ENCODE assay signal across 27 mouse cellular contexts in the genomic region with DNA sequence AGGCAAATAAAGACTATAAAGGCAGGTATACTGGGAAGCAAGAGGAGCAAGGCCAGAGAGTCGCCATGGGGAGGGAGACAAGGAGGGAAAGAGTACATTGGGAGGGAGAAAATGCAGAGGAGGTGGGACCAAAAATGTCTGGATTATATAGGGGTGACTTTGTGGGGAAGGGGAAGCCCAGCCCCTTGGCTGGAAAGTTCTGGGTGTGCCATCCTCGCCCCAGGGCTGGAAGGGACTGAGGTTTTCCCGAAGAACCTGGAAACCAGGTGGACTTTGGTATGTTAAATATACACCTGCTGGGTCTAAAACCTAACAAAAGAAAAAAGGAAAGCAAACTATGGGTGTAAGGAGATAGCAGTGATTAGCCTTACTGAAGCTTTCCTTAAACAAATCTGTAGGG. TPM values are rescaled to one million over a fixed set of nuclear protein-coding genes. Genes with fewer than 3 reads are reported as not detected.
DNase-seq lines count a peak whose midpoint lies in the region; ATAC-seq and TF ChIP-seq lines count a peak whose summit lies in the region.
"Had no signal": no experiment of that assay in that cellular context is flagged by ENCODE, and none has a peak within 500 bp of the region (broad histone marks: within the 10 kb centered on the region; RNA-seq: fewer than 3 reads in every experiment).

No protein-coding gene starts in this region.

- peak; percentile 33; the same call in 1 of the 2 replicates for ATAC-seq in stomach, embryonic 16.5 days (ENCODE audit: insufficient read depth, low FRiP score)
- ATAC-seq: activated CD4-positive, CD25-positive, alpha-beta regulatory T cell, adult 4 months; CD4-positive, CD25-positive, alpha-beta regulatory T cell, adult 4 months; forebrain, embryonic 14.5 days; forebrain, embryonic 16.5 days had no signal

- 43% methylated on average over 3 of the region's 3 CpGs for WGBS in stomach, embryonic 16.5 days

- no peaks in the 10 kb centered on the region for H3K9me3 ChIP-seq in E14TG2a.4 (ENCODE audit: low read length)
- H3K9me3 ChIP-seq in stomach, embryonic 16.5 days (replicated peaks; ENCODE audit: control insufficient read depth, low read length), result no peaks in the 10 kb centered on the region
- H3K9me3 ChIP-seq: embryonic facial prominence, embryonic 13.5 days; embryonic facial prominence, embryonic 15.5 days; forebrain, embryonic 10.5 days; forebrain, embryonic 12.5 days had no signal

- peak overlapping the region; percentile 62; the same call in 1 of the 2 replicates for H3K27ac ChIP-seq in stomach, embryonic 16.5 days (ENCODE audit: low read length)
- H3K27ac ChIP-seq: embryonic facial prominence, embryonic 13.5 days; embryonic facial prominence, embryonic 15.5 days; forebrain, embryonic 10.5 days; forebrain, embryonic 12.5 days had no signal

- peak; percentile 57 for DNase-seq in ES-CJ7 (ENCODE audit: low read depth, low spot score)
- no peak for DNase-seq in kidney, postnatal 14 days
- no peak for DNase-seq in left cerebral cortex, adult 9 months (ENCODE audit: low spot score in 2 of 2)
- no peak for DNase-seq in c-Kit-positive CD71-positive TER-119-positive erythroid progenitor cells, embryonic 14.5 days (ENCODE audit: low spot score)
- DNase-seq: adrenal gland, adult 8-10 months; adrenal gland, postnatal 14 days; adrenal gland, postnatal 36 days; B cell, adult 2 months; cerebellum, adult 11 months; cerebellum, adult 18-20 months; cerebellum, adult 8-10 months; cerebellum, adult 9-11 months; cerebellum, postnatal 14 days; cerebellum, postnatal 36 days; embryo, embryonic 11 days had no signal

- peaks cover 74% of the 10 kb centered on the region for H3K4me1 ChIP-seq in E14TG2a.4 (replicated peaks; ENCODE audit: low read depth, low read length)
- H3K4me1 ChIP-seq in stomach, embryonic 16.5 days (ENCODE audit: control insufficient read depth, insufficient read depth, low read length), result peaks cover 6% of the 10 kb centered on the region; the same call in 1 of the 2 replicates
- H3K4me1 ChIP-seq: embryonic facial prominence, embryonic 13.5 days had no signal

- no peak overlapping the region for H3K4me2 ChIP-seq in stomach, embryonic 16.5 days (ENCODE audit: low read depth, low read length)
- H3K4me2 ChIP-seq: embryonic facial prominence, embryonic 13.5 days; embryonic facial prominence, embryonic 15.5 days; forebrain, embryonic 12.5 days had no signal

- no peak for TF ChIP-seq CTCF in E14TG2a.4 (conservative IDR thresholded peaks at IDR 0.05; ENCODE audit: low read length)

- no peak overlapping the region for H3K9ac ChIP-seq in stomach, embryonic 16.5 days (ENCODE audit: low read length)
- H3K9ac ChIP-seq: embryonic facial prominence, embryonic 13.5 days; embryonic facial prominence, embryonic 15.5 days; forebrain, embryonic 12.5 days had no signal

- no peaks in the 10 kb centered on the region for H3K36me3 ChIP-seq in E14TG2a.4 (ENCODE audit: insufficient read depth, low read length)
- no peaks in the 10 kb centered on the region for H3K36me3 ChIP-seq in stomach, embryonic 16.5 days (ENCODE audit: control insufficient read depth, insufficient read depth, low read length)
- H3K36me3 ChIP-seq: embryonic facial prominence, embryonic 13.5 days; embryonic facial prominence, embryonic 15.5 days; forebrain, embryonic 10.5 days; forebrain, embryonic 12.5 days had no signal

- H3K27me3 ChIP-seq in E14TG2a.4 (ENCODE audit: insufficient read depth, low read length), result no peaks in the 10 kb centered on the region
- H3K27me3 ChIP-seq in stomach, embryonic 16.5 days (ENCODE audit: control insufficient read depth, insufficient read depth, low read length), result no peaks in the 10 kb centered on the region
- H3K27me3 ChIP-seq: CH12.LX; embryonic facial prominence, embryonic 13.5 days; embryonic facial prominence, embryonic 15.5 days; forebrain, embryonic 12.5 days had no signal

- 0 out of 2 replicates have a peak overlapping the region, but pooled peaks have one; percentile 11 for H3K4me3 ChIP-seq in E14TG2a.4 (replicated peaks; ENCODE audit: low read length)
- H3K4me3 ChIP-seq in stomach, embryonic 16.5 days (replicated peaks; ENCODE audit: low read length), result no peak overlapping the region
- H3K4me3 ChIP-seq: embryonic facial prominence, embryonic 13.5 days; embryonic facial prominence, embryonic 15.5 days; erythroblast, embryonic 14.5 days; forebrain, embryonic 10.5 days; forebrain, embryonic 12.5 days had no signal

RNA-seq across cellular contexts. Expression of a gene that starts 5.0 kb away (rescaled TPM):
- 327 and 366 TPM in 2 replicates for polyA plus RNA-seq in stomach, embryonic 16.5 days (2015; fragmentation: Nextera tagmentation; extraction: Ambion mirVana)

RNA-seq across cellular contexts. Expression of a gene that starts 22.9 kb away (rescaled TPM):
- 66.0 and 70.4 TPM in 2 replicates for polyA plus RNA-seq in stomach, embryonic 16.5 days (2015; fragmentation: Nextera tagmentation; extraction: Ambion mirVana)

RNA-seq across cellular contexts. Expression of a gene that starts 23.2 kb away (rescaled TPM):
- 13.7 and 14.5 TPM in 2 replicates for polyA plus RNA-seq in stomach, embryonic 16.5 days (2015; fragmentation: Nextera tagmentation; extraction: Ambion mirVana)

RNA-seq across cellular contexts. Expression of a gene that starts 58.2 kb away (rescaled TPM):
- polyA plus RNA-seq in stomach, embryonic 16.5 days (2015; fragmentation: Nextera tagmentation; extraction: Ambion mirVana), result 186 and 188 TPM in 2 replicates
